Mouse (Mus musculus): ENCODE results near the gene Csad.
"Not testable (repeated sequence)": the region's sequence is repeated elsewhere in the genome, so short reads cannot be mapped to it uniquely, and the experiment has no call there.

Csad gene

DNA sequence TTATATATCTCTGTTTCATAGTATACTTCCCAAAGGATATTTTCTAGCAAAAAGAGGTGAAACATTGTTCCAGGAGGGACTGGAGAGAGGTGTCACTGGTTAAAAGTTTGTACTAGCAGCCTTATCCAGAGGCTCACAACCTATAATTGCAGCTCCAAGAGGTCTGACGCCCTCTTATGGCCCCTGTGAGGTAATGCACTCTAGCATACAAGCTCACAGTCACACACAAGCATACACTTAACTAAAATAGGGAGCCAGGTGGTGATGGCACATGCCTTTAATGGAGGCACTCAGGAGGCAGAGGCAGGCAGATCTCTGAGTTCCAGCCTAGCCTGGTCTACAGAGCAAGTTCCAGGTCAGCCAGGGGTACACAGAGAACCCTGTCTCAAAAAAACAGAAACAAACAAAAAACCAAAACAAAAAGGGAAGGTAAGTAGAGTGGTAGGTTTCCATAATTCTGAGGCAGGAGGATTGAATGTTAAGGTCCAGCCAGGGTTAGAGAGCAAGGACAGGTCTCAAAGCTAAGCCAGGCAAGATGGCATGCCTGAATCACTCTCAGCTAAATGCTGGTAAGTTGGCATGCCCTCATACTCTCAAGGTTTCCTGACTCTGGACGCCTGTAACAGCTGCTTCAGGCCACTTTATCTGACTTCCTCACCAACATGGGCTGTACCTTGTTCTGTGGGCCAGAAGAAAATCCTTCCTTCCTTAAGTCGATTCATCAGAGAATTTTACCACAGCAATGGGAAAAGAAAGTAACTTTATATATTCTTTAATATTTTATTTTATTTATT lies 40.4 kb downstream of the Csad start:
- no peak for DNase-seq (ENCODE audit: low read depth)

DNA sequence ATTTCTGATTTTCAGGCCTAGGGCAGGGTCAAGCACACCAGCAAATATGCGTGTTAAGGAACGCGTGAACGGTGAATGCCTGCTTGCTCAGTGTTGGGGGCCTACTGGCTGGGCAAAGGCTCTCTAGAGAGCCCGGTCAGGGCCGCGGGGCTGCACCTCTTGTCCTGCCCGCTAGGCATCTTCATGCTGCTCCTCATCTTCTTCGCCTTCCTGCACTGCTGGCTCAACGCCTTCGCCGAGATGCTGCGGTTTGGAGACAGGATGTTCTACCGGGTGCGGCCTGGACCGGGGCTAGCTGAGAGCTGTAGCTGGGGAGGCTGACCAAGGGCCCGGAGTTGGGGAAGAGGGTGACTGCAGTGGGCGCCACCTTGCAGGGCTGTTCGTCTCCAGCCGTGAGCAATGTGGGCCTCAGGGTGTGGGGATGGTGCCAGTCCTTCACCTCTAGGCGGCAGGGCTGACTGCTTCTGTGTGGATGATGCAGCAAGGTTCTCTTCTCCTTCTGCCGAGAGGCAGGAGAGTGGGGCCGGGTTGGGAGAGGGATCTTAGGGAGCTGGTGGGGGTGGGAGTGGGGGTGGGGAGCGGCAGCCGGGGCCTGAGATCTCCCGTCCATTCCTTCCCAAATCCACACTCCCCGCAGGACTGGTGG lies 44.0 kb downstream of the Csad start:
- DNase-seq (ENCODE audit: low read depth) = no peak

DNA sequence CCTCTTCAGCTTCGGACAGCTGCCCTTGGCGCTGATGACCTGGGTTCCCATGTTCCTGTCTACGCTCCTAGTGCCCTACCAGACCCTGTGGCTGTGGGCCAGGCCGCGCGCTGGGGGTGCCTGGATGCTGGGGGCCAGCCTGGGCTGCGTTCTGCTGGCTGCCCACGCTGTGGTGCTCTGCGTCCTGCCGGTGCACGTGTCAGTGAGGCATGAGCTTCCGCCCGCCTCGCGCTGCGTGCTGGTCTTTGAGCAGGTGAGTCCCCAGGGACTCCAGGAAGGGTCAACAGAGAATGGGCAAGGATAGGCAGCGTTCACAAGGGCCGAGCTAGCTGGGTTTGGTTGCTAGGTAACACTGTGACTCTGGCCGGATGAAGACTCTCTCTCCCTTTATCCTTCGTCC lies 47.7 kb downstream of the Csad start:
- DNase-seq (ENCODE audit: low read depth) = no peak

DNA sequence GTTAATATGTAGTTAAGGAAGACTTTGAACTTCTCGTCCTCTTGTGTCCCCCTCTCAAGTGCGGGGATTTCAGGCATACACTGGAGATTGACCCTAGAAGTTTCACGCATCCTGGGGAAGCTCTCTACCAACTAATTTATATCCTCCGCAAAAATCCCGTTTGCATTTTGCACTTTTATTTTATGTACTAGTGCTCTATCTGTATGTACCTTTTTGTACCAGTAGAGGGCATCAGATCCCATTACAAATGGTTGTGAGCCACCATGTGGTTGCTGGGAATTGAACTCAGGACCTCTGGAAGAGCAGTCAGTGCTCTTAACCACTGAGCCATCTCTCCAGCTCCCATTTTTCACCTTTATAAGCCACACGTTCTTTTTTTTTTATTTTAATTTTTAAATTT lies 49.5 kb downstream of the Csad start:
- not testable (repeated sequence) for DNase-seq (ENCODE audit: low read depth)

DNA sequence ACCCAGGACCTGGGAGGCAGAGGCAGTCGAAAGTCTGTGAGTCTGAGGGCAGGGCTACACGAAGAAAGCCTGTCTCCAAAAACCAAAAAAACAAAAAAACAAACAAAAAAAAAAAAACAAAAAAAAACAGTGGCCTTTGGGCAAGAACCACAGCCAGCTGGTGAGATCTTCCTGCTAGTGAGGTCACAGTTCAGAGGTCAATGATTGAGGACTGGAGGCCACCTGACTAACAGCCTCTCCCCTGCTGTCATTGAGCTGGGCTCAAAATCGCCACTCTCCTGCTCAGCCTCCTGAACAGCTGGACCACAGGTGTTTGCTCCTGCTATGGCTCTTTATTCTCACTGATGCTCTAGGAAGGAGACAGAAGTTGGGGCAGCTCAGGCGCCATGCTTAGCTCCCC lies 51.9 kb downstream of the Csad start:
- no peak for DNase-seq (ENCODE audit: low read depth)

DNA sequence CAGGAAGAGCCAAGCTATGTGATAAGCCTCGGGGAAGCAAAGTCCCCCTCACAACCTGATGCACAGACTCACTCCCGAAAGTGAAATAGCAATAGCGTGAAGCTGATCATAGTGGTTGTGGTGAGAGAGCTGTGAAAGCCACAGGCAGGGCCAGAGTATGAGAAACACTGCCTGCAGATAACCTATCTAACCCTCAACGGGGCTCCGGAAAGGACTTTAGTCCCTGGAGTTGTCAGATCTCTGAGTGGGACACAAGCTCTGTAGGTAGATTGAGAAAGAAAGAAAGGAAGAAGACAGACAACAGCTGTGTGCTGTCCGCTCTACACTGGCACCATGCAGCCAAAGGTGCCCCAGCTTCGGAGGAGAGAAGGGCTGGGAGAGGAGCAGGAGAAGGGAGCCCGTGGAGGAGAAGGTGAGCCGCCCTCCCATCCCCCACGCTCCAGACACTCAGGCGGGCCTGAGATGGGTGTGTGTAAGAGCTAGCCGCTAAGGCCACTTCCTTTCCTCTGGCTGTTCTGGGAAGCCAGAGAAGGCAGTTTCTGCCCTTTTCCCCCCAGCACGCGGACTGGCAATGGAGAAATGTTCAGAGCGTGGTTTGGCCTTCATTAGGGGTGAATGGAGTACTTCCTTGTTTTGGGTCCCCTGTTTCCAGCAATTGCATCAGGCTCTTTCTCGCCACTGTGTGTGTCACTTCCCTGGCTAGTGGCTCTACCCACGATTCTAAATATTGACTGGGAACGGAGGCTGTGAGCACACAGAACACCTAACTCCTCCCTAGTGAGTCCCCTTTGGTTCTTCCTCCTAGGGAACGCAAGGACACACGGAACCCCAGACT lies 54.0 kb downstream of the Csad start, which contains the start of gene Soat2:
Gene Soat2 (plus strand): TSS at position 226 of the 835 bp plus-strand sequence.
- DNase-seq (ENCODE audit: low read depth) = peak; percentile 56

DNA sequence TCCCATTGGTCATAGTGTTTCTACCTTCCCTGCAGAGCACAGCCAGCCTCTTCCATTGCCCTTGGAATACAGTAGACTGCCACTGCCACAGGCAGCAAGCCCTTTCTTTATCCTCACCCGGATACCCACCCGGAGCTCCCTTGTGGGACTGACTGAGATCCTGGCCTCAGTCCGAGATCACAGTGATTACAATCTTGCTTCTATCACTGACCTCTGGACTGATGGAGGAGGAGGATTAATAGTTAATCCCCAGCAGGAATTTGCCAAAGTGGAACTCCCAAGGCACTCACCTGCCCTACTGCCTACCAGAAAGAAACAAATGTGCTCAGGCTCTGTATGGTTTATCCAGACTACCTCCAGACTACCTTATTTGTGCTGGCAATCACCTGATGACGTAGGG lies 55.0 kb downstream of the Csad start:
- no peak for DNase-seq (ENCODE audit: low read depth)

DNA sequence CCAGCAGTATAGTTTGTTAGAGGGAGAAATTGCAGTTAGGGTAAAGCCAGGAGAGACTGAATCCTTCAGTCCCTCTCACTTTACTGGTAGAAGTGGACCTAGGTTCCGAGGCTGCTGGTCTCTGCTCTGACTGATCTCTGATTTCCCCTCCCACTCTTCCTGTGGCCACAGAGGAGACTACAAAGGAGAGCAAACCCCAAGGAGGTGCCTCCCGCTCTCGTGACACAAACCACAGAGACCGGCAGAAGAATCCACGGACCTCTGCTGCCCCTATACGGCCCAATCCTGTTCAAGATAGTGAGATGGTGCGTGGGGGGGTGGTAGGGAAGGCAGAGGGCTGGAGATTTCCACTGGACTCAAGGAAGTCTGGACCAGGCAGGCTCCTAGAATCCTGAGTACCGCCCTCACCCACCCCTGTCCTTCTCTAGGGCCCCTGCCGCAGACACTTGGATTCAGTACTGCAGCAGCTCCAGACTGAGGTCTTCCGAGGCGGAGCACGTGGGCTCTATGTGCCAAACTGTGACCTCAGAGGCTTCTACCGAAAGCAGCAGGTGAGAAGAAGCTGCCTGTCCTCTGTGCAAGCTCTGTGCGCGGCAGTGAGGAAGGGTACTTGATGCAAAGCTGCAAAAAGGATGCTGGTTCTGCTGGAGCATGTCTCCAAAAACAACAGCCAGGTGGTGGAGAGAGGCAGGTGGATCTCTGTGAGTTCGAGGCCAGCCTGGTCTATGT lies 56.7 kb downstream of the Csad start:
- no peak for DNase-seq (ENCODE audit: low read depth)

DNA sequence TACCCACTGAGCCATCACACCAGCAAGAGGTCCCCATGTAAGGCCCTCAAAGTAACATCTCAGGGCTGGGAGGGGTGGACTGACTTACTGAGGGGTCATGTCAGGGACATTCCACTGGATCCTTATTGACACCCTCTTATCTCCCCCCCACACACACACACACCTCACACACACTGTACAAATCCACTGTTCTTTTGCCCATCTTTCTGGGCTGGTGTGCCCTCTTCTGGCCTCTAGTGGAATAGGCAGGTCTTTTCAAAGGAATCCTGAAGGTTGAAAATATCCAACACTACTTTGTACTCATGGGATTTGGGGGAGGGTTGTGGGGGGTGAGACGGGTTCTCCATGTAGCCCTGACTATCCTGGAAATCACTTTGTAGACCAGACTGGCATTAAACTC lies 57.6 kb downstream of the Csad start:
- DNase-seq (ENCODE audit: low read depth) = peak; percentile 58

DNA sequence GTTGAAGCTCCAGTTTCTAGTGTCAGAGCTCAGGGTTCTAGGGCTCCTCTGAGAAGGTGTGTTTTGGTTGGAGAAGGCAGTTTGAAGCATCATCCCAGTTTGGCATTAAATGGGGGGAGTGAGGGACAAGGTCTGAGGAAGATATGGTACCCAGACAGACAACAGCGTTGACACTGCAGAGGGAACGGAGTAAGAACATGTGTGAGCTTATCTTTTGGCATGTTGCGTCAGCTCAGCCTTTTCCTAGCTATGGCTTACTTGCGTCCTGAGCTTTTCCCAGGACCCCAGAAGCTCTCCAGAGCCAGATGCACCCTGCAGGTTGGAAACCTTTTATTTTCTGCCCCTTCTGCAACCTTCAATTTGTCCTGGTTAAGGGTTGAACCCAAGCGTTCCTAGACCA lies 58.4 kb downstream of the Csad start:
- no peak for DNase-seq (ENCODE audit: low read depth)

DNA sequence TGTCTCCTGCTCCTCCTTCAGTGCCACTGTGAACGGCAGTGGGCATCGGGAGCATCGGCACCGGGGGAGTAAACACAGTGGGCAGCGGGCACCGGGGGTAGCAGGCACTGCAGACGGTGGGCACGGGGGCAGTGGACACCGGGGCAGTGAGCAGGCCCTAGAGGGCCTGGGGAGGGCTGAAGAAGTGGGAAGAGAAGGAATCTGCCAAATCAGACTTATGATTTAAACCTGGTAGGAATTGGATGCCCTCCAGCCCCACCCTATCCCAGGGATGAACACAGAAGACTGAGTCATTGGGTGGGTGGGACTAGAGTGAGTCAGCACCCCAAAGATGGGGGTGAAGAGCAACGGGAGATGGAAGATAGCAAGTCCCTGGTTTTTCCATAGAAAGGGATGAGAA lies 59.2 kb downstream of the Csad start:
- no peak for DNase-seq (ENCODE audit: low read depth)

DNA sequence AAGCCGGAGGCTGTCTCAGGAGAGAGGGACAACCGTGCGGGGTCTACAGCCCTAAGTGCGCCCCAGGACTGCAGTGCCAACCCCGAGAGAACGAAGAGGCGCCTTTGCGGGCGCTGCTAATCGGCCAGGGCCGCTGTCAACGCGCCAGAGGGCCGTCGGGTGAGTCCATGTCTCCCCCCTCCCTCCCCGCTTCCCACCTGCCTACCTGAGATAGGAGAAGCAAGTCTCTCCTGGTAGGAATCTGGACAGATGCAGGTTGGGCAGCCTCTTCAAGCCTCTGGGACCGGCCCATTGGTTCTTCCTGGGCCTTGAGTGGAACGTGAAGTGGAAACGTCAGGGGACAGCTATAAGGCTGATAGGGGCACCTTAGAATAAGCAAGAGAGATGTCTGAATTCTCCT lies 59.8 kb downstream of the Csad start:
- no peak for DNase-seq (ENCODE audit: low read depth)

DNA sequence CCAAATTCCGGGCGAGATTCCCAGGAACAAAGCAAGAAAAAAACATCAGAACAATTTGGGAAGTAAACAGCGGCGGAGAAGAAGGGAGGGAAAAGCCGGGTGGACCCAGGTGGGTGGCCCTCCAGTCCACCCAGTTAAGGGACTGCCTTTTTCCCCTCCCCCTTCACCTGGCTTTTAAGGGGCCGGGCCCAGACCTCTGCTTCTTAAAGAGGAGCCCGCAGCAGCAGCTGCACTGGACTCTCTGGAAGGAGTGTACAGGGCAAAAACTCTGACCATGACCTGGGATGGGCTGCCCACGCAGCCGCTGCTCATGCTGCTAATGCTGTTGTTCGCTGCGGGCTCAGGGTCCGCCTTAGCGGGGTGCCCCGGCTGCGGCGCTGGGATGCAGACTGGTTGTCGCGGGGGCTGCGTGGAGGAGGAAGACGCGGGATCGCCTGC lies 60.2 kb downstream of the Csad start, which contains the start of gene Igfbp6:
Gene Igfbp6 (plus strand): TSS at position 89 of the 438 bp plus-strand sequence.
- no peak for DNase-seq (ENCODE audit: low read depth)

DNA sequence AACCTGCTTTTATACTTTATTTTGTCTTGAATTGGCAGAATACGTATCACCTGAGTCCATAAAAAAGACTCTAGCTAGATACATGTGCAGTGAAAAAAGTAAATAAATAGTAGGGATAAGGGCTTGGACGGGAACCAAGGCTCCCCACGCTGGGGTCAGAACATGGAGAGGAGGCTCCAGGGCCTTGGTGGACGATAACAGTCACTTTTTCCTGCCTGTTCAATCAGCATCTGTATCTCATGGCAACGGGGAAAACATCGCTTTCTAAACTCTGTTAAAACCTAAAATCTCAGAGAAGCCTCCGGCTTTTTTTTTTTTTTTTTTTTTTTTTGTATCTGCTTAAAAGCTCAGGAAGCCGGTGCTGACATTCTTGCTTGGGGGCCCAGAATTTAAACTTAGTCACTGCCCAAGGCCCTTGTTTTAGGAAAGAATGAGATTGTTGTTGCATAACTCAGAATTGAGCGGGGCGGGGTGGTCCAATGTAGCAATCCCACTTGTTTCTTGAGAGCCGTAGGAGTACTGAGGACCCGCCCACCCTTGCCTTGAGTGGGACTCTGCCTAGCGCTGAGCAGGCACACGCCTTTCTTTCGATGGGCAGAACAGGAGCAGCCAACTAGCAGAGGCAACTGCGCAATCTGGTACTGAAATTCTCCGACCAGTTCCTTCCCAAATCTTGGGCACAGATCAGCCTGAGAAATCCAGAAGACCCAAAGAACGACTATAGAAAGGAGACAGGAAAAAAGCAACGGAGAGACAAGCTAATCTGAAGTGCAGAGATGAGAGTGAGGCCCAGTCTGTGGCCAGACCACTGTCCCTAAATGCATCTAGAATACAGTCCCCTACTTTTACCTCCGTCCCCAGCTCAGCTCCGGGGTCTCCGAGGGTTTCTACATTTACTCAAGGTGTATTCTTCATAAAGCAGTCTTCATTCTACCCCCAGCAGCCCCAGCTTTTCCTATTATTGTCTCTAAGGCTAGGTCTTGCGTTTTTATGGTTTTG lies 61.3 kb downstream of the Csad start:
- no peak for DNase-seq (ENCODE audit: low read depth)

DNA sequence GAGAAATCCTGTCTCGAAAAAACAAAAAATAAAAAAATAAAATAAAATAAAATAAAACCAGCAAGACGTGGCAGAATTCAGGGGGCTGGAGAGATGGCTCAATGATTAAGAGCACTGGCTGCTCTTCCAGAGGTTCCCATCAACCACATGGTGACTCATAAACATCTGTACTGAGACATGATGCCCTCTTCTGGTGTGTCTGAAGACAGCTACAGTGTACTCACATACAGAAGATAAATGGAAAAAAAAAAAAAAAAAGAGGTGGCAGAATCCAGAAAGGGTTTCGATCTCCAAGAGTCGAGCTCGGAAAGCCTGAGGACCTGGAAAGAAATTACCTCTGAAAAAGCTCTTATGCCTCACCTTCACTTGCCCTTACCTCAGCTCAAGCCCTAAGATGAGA lies 63.4 kb downstream of the Csad start:
- DNase-seq (ENCODE audit: low read depth) = no peak

DNA sequence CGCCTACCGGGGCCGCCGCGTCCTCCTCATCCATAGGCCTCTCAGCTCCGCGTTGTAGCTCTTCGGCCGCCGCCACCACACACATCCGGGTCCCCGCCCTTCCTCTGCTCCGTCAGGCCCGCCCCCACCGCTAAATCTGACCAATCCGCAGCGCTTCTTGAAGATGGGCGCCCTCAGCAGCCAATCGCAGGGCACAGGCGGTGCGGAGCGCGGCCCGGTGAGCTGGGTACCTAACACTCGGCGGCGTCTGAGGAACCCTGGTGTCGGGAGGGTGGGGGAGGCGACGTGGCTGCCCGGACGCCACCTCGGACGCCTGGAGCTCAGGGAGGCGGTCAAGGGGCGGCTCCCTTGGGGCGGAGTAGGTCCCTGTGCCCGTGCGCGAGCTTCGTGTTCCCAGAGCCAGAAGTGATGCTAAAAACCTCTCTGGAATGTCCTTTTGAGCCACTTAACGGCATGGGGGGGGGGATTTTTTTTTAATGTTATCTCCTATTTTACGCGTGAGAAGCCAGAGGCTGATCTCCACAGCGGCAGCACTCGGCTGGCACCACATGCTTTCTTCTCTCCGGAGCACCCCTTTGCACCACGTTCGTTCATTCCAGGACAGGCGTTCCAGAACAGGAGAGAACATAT lies 68.3 kb downstream of the Csad start, which contains the start of gene Spryd3:
Gene Spryd3 (minus strand): TSS at position 106 of the 630 bp plus-strand sequence.
- peak; percentile 94 for DNase-seq (ENCODE audit: low read depth)

DNA sequence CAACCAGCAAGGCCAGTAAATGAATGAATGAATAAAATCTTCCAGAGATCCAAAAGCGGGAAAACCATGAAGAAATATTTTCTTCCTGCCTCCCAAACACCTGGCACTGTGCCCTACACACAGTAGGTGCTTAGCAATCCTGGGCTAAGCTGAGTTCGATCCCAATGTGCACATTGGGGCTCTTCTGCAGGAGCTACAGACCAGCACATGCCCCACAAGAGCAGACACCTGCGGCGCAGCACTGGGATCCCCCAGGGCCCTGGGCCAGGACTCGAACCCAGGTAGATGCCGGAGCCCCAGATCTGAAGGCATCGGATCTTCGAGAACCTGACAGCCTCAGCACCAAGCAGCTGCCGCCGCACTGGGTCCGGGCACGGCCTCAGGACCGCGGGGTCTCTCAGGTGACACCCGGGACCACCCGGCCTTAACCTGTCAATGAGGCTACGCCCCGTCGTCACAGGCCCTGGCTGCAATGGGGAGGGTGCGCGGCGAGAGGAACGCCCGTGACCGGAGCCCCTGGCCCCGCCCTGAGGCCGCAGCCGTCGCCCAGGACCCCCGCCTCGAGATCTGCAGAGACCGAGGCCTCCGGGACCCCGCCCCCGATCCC lies 68.9 kb downstream of the Csad start:
- DNase-seq (ENCODE audit: low read depth) = no peak

DNA sequence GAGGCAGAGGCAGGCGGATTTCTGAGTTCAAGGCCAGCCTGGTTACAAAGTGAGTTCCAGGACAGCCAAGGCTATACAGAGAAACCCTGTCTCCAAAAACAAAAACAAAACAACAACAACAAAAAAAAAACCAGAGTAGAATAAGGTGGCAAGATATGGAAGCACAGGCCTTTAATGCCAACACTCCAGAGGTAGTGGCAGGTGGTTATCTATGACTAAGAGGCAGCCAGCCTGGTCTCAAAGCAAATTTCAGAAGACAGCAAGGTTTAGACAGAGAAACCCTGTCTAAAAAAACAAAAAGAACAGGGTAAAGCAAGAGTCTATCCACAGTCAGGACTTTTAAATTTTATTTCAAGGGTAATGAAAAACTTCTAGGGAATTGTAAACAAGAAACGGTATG lies 69.8 kb downstream of the Csad start:
- DNase-seq (ENCODE audit: low read depth) = no peak

DNA sequence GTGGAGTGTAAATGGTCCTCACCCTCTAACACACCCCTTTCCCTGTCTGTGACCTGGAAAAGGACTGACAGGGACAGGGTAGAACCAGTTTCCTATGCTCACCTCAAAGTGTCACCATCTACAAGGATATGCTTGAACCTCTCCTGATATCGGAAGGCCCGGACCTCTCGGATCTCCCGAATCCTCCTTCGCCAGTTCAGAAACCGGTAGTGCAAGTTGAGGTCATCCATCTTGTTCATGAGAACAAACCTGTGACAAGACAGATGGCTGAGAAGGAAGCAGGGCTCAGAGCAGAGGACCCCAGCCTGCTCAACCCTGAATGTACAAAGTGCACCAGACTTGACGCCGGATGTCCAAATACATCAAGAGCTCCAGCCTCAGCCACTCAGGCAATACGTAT lies 71.2 kb downstream of the Csad start:
- DNase-seq (ENCODE audit: low read depth) = no peak
